Mouse (Mus musculus): ENCODE data around the gene Vps41. TPM values are rescaled to one million over a fixed set of nuclear protein-coding genes. Genes with fewer than 3 reads are reported as not detected.

The Vps41 gene
- polyA plus RNA-seq, 1 experiment: 18.8 TPM

- DNase-seq: no peak
- Histone ChIP-seq H3K27me3 (ENCODE audit: control insufficient read depth, insufficient read depth, low read length) (no peaks in the 10 kb centered on the region), H3K4me3 (ENCODE audit: control insufficient read depth, insufficient read depth, low read length) (no peak overlapping the region), H3K27ac (ENCODE audit: control insufficient read depth, insufficient read depth, low read length) (no peak overlapping the region), H3K36me3 (ENCODE audit: control insufficient read depth, insufficient read depth, low read length) (no peaks in the 10 kb centered on the region; the same call in 1 of the 2 replicates), H3K4me1 (replicated peaks; ENCODE audit: control insufficient read depth, insufficient read depth, low read length) (no peaks in the 10 kb centered on the region)
- TF ChIP-seq CTCF (IDR thresholded peaks at IDR 0.05; ENCODE audit: borderline replicate concordance, control insufficient read depth, extremely low read depth, insufficient read depth, low read length, poor library complexity) (no peak), POLR2A (IDR thresholded peaks at IDR 0.05; ENCODE audit: control insufficient read depth, extremely low read depth, insufficient read depth, low read length, poor library complexity) (no peak)
- 96% methylated on average over 8 of the region's 8 CpGs for WGBS
These were observed 135.6 kb downstream of the Vps41 start for GRCm38 (mm10) chr13:18852718-18853117.

- H3K4me1 ChIP-seq (replicated peaks; ENCODE audit: control insufficient read depth, insufficient read depth, low read length): no peaks in the 10 kb centered on the region
- H3K36me3 ChIP-seq (ENCODE audit: control insufficient read depth, insufficient read depth, low read length): no peaks in the 10 kb centered on the region; the same call in 1 of the 2 replicates
- WGBS: 95% methylated on average over 8 of the region's 8 CpGs
- H3K4me3 ChIP-seq (ENCODE audit: control insufficient read depth, insufficient read depth, low read length): no peak overlapping the region
- H3K27me3 ChIP-seq (ENCODE audit: control insufficient read depth, insufficient read depth, low read length): no peaks in the 10 kb centered on the region
- no peak overlapping the region for H3K27ac ChIP-seq (ENCODE audit: control insufficient read depth, insufficient read depth, low read length)
- DNase-seq: no peak
- no peak for TF ChIP-seq POLR2A (IDR thresholded peaks at IDR 0.05; ENCODE audit: control insufficient read depth, extremely low read depth, insufficient read depth, low read length, poor library complexity)
- no peak for TF ChIP-seq CTCF (IDR thresholded peaks at IDR 0.05; ENCODE audit: borderline replicate concordance, control insufficient read depth, extremely low read depth, insufficient read depth, low read length, poor library complexity)
These were observed 139.1 kb downstream of the Vps41 start for GRCm38 (mm10) chr13:18856026-18856802.

GRCm38 (mm10) chr13:18858183-18858582 is 141.1 kb downstream of the Vps41 start:
- Histone ChIP-seq H3K4me3 (ENCODE audit: control insufficient read depth, insufficient read depth, low read length) (no peak overlapping the region), H3K27ac (ENCODE audit: control insufficient read depth, insufficient read depth, low read length) (no peak overlapping the region), H3K36me3 (ENCODE audit: control insufficient read depth, insufficient read depth, low read length) (no peaks in the 10 kb centered on the region), H3K27me3 (ENCODE audit: control insufficient read depth, insufficient read depth, low read length) (no peaks in the 10 kb centered on the region), H3K4me1 (replicated peaks; ENCODE audit: control insufficient read depth, insufficient read depth, low read length) (no peaks in the 10 kb centered on the region)
- WGBS: 91% methylated on average over 4 of the region's 4 CpGs
- TF ChIP-seq POLR2A (IDR thresholded peaks at IDR 0.05; ENCODE audit: control insufficient read depth, extremely low read depth, insufficient read depth, low read length, poor library complexity) (no peak), CTCF (IDR thresholded peaks at IDR 0.05; ENCODE audit: borderline replicate concordance, control insufficient read depth, extremely low read depth, insufficient read depth, low read length, poor library complexity) (no peak)
- DNase-seq: no peak

GRCm38 (mm10) chr13:18859389-18859788 is 142.3 kb downstream of the Vps41 start:
- DNase-seq: no peak
- Histone ChIP-seq H3K27ac (ENCODE audit: control insufficient read depth, insufficient read depth, low read length) (no peak overlapping the region), H3K36me3 (ENCODE audit: control insufficient read depth, insufficient read depth, low read length) (no peaks in the 10 kb centered on the region; the same call in 1 of the 2 replicates), H3K27me3 (ENCODE audit: control insufficient read depth, insufficient read depth, low read length) (no peaks in the 10 kb centered on the region), H3K4me3 (ENCODE audit: control insufficient read depth, insufficient read depth, low read length) (no peak overlapping the region), H3K4me1 (replicated peaks; ENCODE audit: control insufficient read depth, insufficient read depth, low read length) (no peaks in the 10 kb centered on the region)
- TF ChIP-seq POLR2A (IDR thresholded peaks at IDR 0.05; ENCODE audit: control insufficient read depth, extremely low read depth, insufficient read depth, low read length, poor library complexity) (no peak), CTCF (IDR thresholded peaks at IDR 0.05; ENCODE audit: borderline replicate concordance, control insufficient read depth, extremely low read depth, insufficient read depth, low read length, poor library complexity) (no peak)
- WGBS: 91% methylated on average over 3 of the region's 3 CpGs

GRCm38 (mm10) chr13:18868030-18868490 is 151.0 kb downstream of the Vps41 start:
- Histone ChIP-seq H3K27ac (ENCODE audit: control insufficient read depth, insufficient read depth, low read length) (no peak overlapping the region), H3K4me3 (ENCODE audit: control insufficient read depth, insufficient read depth, low read length) (no peak overlapping the region), H3K27me3 (ENCODE audit: control insufficient read depth, insufficient read depth, low read length) (no peaks in the 10 kb centered on the region), H3K36me3 (ENCODE audit: control insufficient read depth, insufficient read depth, low read length) (no peaks in the 10 kb centered on the region; the same call in 1 of the 2 replicates), H3K4me1 (replicated peaks; ENCODE audit: control insufficient read depth, insufficient read depth, low read length) (no peaks in the 10 kb centered on the region; the same call in 1 of the 2 replicates)
- 92% methylated on average over 5 of the region's 5 CpGs for WGBS
- TF ChIP-seq CTCF (IDR thresholded peaks at IDR 0.05; ENCODE audit: borderline replicate concordance, control insufficient read depth, extremely low read depth, insufficient read depth, low read length, poor library complexity) (no peak), POLR2A (IDR thresholded peaks at IDR 0.05; ENCODE audit: control insufficient read depth, extremely low read depth, insufficient read depth, low read length, poor library complexity) (no peak)
- no peak for DNase-seq

DNA sequence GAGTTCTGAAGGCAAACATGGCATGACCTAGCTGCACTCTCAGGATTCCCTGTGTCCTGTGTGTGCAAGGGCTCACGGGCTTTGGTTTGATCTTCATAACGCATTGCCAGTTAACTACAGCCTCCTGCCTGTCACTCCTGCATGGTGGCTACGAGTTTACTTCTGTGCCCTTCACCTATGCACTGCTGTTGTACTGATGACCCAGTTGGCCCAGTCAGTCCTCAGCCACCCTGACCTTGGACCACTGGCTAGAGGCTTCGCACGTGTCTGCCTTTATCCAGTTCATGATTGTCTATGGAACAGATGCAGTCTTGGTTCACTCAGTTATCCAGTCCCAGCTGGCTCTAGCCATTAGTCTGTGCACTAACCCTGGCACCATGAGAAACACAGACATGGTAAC is 151.7 kb downstream of the Vps41 start:
- no peak for TF ChIP-seq POLR2A (IDR thresholded peaks at IDR 0.05; ENCODE audit: control insufficient read depth, extremely low read depth, insufficient read depth, low read length, poor library complexity)
- no peak for TF ChIP-seq CTCF (IDR thresholded peaks at IDR 0.05; ENCODE audit: borderline replicate concordance, control insufficient read depth, extremely low read depth, insufficient read depth, low read length, poor library complexity)
- DNase-seq: no peak

More for the DNA sequence above, 151.7 kb downstream of the Vps41 start:
- Histone ChIP-seq H3K4me1 (replicated peaks; ENCODE audit: control insufficient read depth, insufficient read depth, low read length) (no peaks in the 10 kb centered on the region; the same call in 1 of the 2 replicates), H3K27ac (ENCODE audit: control insufficient read depth, insufficient read depth, low read length) (no peak overlapping the region), H3K27me3 (ENCODE audit: control insufficient read depth, insufficient read depth, low read length) (no peaks in the 10 kb centered on the region), H3K36me3 (ENCODE audit: control insufficient read depth, insufficient read depth, low read length) (no peaks in the 10 kb centered on the region; the same call in 1 of the 2 replicates), H3K4me3 (ENCODE audit: control insufficient read depth, insufficient read depth, low read length) (no peak overlapping the region)
- WGBS: 97% methylated on average over 5 of the region's 5 CpGs

All from thymus, adult 2 months (tissue).